Mouse (Mus musculus) ES-E14 (cell line): ENCODE results near the gene Gm428. TPM values are rescaled to one million over a fixed set of nuclear protein-coding genes. Genes with fewer than 3 reads are reported as not detected.

Source experiments
- DNase-seq: peaks from one replicate; pipeline ENCODE4 v3.0.0-alpha.2; 2013; ENCODE audit warnings: low read depth, low spot score
- H3K27ac ChIP-seq: 2 replicates; pipeline ENCODE4 v1.5.1; 2012; ENCODE audit warnings: low read depth, mild to moderate bottlenecking, low read length, moderate library complexity, mixed read lengths; ENCODE audit not compliant: poor library complexity, insufficient read depth, severe bottlenecking
- H3K36me3 ChIP-seq: 2 replicates; pipeline ENCODE4 v1.6.1; 2012; ENCODE audit warnings: mild to moderate bottlenecking, low read length, moderate library complexity, mixed read lengths; ENCODE audit not compliant: control insufficient read depth, poor library complexity, insufficient read depth, severe bottlenecking
- H3K4me1 ChIP-seq, 2 experiments: fragments of 150-350 bp in 1 of 2; sonication (generic) in 1 of 2; 2 replicates each; pipeline ENCODE4 v1.6.1; 2012; ENCODE audit warnings: low read length in 2 of 2, mild to moderate bottlenecking in 1 of 2, mixed read lengths in 1 of 2; ENCODE audit not compliant: control insufficient read depth in 2 of 2, insufficient read depth in 2 of 2, poor library complexity in 1 of 2
- H3K4me3 ChIP-seq, 2 experiments: fragments of 150-350 bp in 1 of 2; sonication (generic) in 1 of 2; 2 replicates each; pipeline ENCODE4 v1.5.1; 2012; ENCODE audit warnings: low read length in 2 of 2, low read depth in 1 of 2, mild to moderate bottlenecking in 1 of 2, mixed read lengths in 1 of 2; ENCODE audit not compliant: insufficient read depth in 1 of 2, poor library complexity in 1 of 2, severe bottlenecking in 1 of 2
- H3K9ac ChIP-seq: 2 replicates; pipeline ENCODE4 v1.6.1; 2012; ENCODE audit warnings: low read depth, mild to moderate bottlenecking, low read length, mixed read lengths; ENCODE audit not compliant: poor library complexity, insufficient read depth, severe bottlenecking
- H3K9me3 ChIP-seq: fragments of 150-350 bp; sonication (generic); 2 replicates; pipeline ENCODE4 v1.6.1; 2012; ENCODE audit warnings: low read depth, mild to moderate bottlenecking, low read length; ENCODE audit not compliant: control insufficient read depth, insufficient read depth
- CHD2 ChIP-seq: IDR thresholded peaks from 2 replicates; pipeline ENCODE4 v1.6.1; 2014; ENCODE audit warnings: mild to moderate bottlenecking, low read depth, low read length, inconsistent platforms
- HCFC1 ChIP-seq: IDR thresholded peaks from 2 replicates; pipeline ENCODE4 v1.6.1; 2012; ENCODE audit warnings: low read length, inconsistent platforms, borderline replicate concordance; ENCODE audit not compliant: insufficient read depth
- MAFK ChIP-seq: IDR thresholded peaks from 2 replicates; pipeline ENCODE4 v1.6.1; 2014; ENCODE audit warnings: mild to moderate bottlenecking, low read depth, low read length, inconsistent platforms; ENCODE audit not compliant: insufficient read depth
- ZC3H11A ChIP-seq: IDR thresholded peaks from 2 replicates; pipeline ENCODE4 v1.6.1; 2012; ENCODE audit warnings: low read depth, mild to moderate bottlenecking, inconsistent platforms, low read length, borderline replicate concordance
- ZNF384 ChIP-seq: IDR thresholded peaks from 2 replicates; pipeline ENCODE4 v1.6.1; 2012; ENCODE audit warnings: low read depth, low read length, inconsistent platforms
- in situ Hi-C, 2 experiments: fragments of 600-800 bp; cut with MboI; formaldehyde crosslinking; loops; one replicate each; pipeline ENCODE4 v1.15.1; 2025; ENCODE audit warnings: low sequenced_read_pairs in 2 of 2, inconsistent platforms in 1 of 2; ENCODE audit not compliant: unreplicated experiment in 2 of 2
- total RNA-seq: library from RNA; depleted of rRNA; stranded (reverse); fragments of 300-350 nt; gene quantifications from 2 replicates; pipeline ENCODE4 v1.2.3, GENCODE M21; 2012; rRNA removed

The Gm428 gene
- total RNA-seq, 1 experiment, result 5.9 TPM

DNA sequence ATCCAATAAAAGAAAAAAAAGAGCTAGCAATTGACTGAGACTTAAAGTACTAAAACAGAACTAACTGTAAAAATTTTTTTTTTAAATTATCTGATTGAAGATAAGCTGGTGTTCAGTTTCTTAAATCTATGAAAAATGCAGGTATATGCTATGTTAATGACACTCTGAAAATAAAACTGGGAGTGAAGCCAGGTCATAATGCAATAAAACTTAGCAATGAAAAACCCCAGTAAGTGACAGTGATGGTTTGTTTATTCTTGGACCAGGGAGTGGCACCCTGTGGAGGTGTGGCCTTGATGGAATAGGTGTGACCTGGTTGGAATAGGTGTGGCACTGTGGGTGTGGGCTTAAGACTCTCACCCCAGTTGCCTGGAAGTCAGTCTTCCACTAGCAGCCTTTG is 36.5 kb downstream of the Gm428 start:
- in situ Hi-C loops, result no loop called here
- H3K4me1 ChIP-seq, result no peaks in the 10 kb centered on the region
- TF ChIP-seq HCFC1 (no peak), CHD2 (no peak), MAFK (no peak), ZC3H11A (no peak), ZNF384 (no peak)
- no peak overlapping the region for H3K4me3 ChIP-seq
- DNase-seq, result no peak
- H3K9me3 ChIP-seq, result no peaks in the 10 kb centered on the region
- H3K9ac ChIP-seq, result no peak overlapping the region
- no peak overlapping the region for H3K27ac ChIP-seq
- H3K36me3 ChIP-seq, result no peaks in the 10 kb centered on the region

Other genes starting within 250 kb of the Gm428 start
- 1.3 and 1.6 TPM in 2 replicates for gene Gm11238, start 75.6 kb upstream of the Gm428 start, total RNA-seq
- 8.1 and 13.2 TPM in 2 replicates for gene Gm11237, start 60.5 kb upstream of the Gm428 start, total RNA-seq
- 0.94 and 3.4 TPM in 2 replicates for gene Gm11236, start 45.4 kb upstream of the Gm428 start, total RNA-seq
- gene Gm11239, start 15.2 kb upstream of the Gm428 start, total RNA-seq, result 2.2 and 5.4 TPM in 2 replicates
- 0.54 and 1.1 TPM in 2 replicates for gene Rasef, start 107.5 kb downstream of the Gm428 start, total RNA-seq
- gene Gm11758, start 192.8 kb downstream of the Gm428 start, total RNA-seq, result not detected in 2 replicates
- not detected in 2 replicates for gene Gm11757, start 207.6 kb downstream of the Gm428 start, total RNA-seq
- 0.22 TPM in 1 of 2 replicates, not detected in the other for gene Gm13871, start 222.4 kb downstream of the Gm428 start, total RNA-seq
- gene Gm11756, start 237.2 kb downstream of the Gm428 start, total RNA-seq, result 0.37 and 1.6 TPM in 2 replicates